Mouse (Mus musculus) heart, embryonic 15.5 days (tissue): ENCODE measurements around the gene Artn. TPM values are rescaled to one million over a fixed set of nuclear protein-coding genes. Genes with fewer than 3 reads are reported as not detected.

Experiments
- ATAC-seq: fragments of 200-750 bp; cut with Nextera tagmentation; replicated peaks from 2 replicates; pipeline ENCODE4 v1.8.0; 2017; ENCODE audit warnings: low read depth, moderate TSS enrichment; ENCODE audit not compliant: insufficient number of reproducible peaks, insufficient read depth, low FRiP score
- H3K27ac ChIP-seq: fragments of 300-500 bp; sonication (generic); 2 replicates; pipeline ENCODE4 v1.5.1; 2015; ENCODE audit warnings: mild to moderate bottlenecking, inconsistent platforms
- H3K27me3 ChIP-seq: fragments of 300-500 bp; sonication (generic); 2 replicates; pipeline ENCODE4 v1.6.1; 2015; ENCODE audit warnings: inconsistent platforms
- H3K36me3 ChIP-seq: fragments of 300-500 bp; sonication (generic); 2 replicates; pipeline ENCODE4 v1.6.1; 2015; ENCODE audit warnings: mild to moderate bottlenecking, inconsistent platforms
- H3K4me1 ChIP-seq: fragments of 300-500 bp; sonication (generic); replicated peaks from 2 replicates; pipeline ENCODE4 v1.6.1; 2015; ENCODE audit warnings: inconsistent platforms
- H3K4me2 ChIP-seq: fragments of 300-500 bp; sonication (generic); 2 replicates; pipeline ENCODE4 v1.6.1; 2015; ENCODE audit warnings: inconsistent platforms, mild to moderate bottlenecking, moderate library complexity
- H3K4me3 ChIP-seq: fragments of 300-500 bp; sonication (generic); 2 replicates; pipeline ENCODE4 v1.5.1; 2015; ENCODE audit warnings: mild to moderate bottlenecking, inconsistent platforms
- H3K9ac ChIP-seq: fragments of 300-500 bp; sonication (generic); 2 replicates; pipeline ENCODE4 v1.6.1; 2015; ENCODE audit warnings: mild to moderate bottlenecking, inconsistent platforms
- H3K9me3 ChIP-seq: fragments of 300-500 bp; sonication (generic); replicated peaks from 2 replicates; pipeline ENCODE4 v1.6.1; 2016; ENCODE audit warnings: inconsistent platforms
- WGBS: fragments of 180-500 bp; shearing (Covaris S2); methylation state at CpG from one replicate; pipeline ENCODE4 v1.1.7; 2015; ENCODE audit warnings: mixed read lengths; 5-methylcytosine and 5-hydroxymethylcytosine counted together
- polyA plus RNA-seq: library from polyadenylated mRNA; unstranded; fragments of >200 nt; fragmentation: Nextera tagmentation; extraction: Ambion mirVana; gene quantifications from 2 replicates; pipeline ENCODE4 v1.2.1, GENCODE M21; 2015

Gene Artn
- polyA plus RNA-seq, 1 experiment from 2014 or later: 1.2 TPM

DNA sequence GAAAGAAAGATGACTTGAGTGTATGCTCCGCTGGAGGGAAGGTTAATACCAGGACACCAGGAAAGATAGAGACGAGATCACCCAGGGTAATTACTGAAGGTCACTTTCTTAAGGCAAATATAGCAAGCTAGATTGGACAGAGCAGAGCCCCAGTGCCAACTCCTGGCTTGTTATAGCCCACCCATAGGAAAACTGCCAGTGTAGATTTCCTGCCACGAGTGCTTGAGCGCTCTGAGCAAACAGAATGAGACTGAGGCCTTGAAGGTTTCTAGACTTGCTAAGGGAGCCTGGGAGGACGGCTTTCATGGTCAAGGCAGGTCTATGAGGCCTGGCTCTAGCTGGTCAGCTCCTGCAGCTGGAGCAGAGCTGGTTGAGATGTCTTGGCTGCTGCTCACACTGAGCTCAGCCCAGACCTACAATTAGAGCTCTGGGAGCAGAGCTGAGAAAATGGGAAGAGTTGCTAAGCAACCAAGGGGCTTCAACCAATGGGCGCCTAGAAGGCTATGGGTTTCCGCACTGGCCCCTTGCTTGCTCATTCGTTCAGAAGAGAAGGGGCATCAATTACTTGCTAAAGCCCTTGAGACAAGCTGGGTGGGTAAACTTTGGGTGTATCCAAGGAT lies 20.6 kb downstream of the Artn start:
- no peak overlapping the region for H3K27ac ChIP-seq
- no peaks in the 10 kb centered on the region for H3K27me3 ChIP-seq
- H3K9ac ChIP-seq: no peak overlapping the region
- WGBS: 75% methylated on average over 8 of the region's 8 CpGs
- no peak overlapping the region for H3K4me2 ChIP-seq
- peaks cover 41% of the 10 kb centered on the region for H3K4me1 ChIP-seq
- no peaks in the 10 kb centered on the region for H3K9me3 ChIP-seq
- H3K36me3 ChIP-seq: peaks cover 13% of the 10 kb centered on the region
- ATAC-seq: no peak
- H3K4me3 ChIP-seq: no peak overlapping the region

DNA sequence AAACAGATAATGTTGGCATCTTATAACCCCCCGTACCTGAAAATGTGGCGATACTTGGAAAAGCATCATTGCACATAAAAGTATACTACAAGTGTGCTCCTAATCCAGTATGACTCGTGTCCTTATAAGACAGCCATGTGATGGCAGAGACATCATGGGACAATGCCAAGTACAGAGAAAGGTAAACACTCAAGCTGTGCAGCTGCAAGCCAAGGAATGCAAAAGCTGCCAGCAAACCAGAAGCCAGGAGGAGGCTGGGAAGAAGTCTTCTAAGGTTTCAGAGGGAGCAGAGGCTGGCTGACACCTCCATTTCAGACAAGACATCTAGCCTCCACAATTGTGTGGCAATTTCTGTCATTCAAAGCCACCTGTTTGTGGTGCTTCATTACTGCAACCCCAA lies 23.4 kb downstream of the Artn start:
- WGBS: 84% methylated on average over 3 of the region's 3 CpGs

DNA sequence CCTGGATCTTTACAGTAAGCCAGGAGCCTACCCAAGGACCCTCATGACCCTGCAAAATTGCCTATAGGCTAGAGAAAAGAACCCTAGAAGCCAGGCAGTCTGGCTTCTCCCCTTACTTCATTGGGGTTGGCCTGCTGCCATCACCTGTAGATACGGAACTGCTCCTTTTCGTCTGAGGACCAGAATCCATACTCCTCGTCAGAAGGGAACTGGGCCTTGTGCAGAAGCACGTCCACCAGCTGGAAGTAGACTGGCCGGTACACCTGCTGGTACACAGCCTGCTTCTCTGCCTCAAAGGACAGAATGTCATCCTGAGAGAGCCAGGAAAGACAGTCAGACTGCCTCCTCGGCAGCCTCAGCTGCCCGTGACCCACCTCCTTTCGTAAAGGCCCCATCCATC lies 24.8 kb downstream of the Artn start:
- ATAC-seq: no peak
- H3K36me3 ChIP-seq: peaks cover 50% of the 10 kb centered on the region
- WGBS: 80% methylated on average over 8 of the region's 8 CpGs
- H3K27ac ChIP-seq: no peak overlapping the region
- H3K9me3 ChIP-seq: no peaks in the 10 kb centered on the region
- H3K27me3 ChIP-seq: no peaks in the 10 kb centered on the region
- no peak overlapping the region for H3K4me2 ChIP-seq
- H3K4me3 ChIP-seq: no peak overlapping the region
- no peak overlapping the region for H3K9ac ChIP-seq
- peaks cover 19% of the 10 kb centered on the region for H3K4me1 ChIP-seq

More for the DNA sequence above, 23.4 kb downstream of the Artn start:
- Histone ChIP-seq H3K27ac (no peak overlapping the region), H3K4me3 (no peak overlapping the region), H3K4me1 (peaks cover 23% of the 10 kb centered on the region), H3K36me3 (peaks cover 35% of the 10 kb centered on the region), H3K4me2 (no peak overlapping the region), H3K9ac (no peak overlapping the region), H3K9me3 (no peaks in the 10 kb centered on the region), H3K27me3 (no peaks in the 10 kb centered on the region)
- no peak for ATAC-seq

DNA sequence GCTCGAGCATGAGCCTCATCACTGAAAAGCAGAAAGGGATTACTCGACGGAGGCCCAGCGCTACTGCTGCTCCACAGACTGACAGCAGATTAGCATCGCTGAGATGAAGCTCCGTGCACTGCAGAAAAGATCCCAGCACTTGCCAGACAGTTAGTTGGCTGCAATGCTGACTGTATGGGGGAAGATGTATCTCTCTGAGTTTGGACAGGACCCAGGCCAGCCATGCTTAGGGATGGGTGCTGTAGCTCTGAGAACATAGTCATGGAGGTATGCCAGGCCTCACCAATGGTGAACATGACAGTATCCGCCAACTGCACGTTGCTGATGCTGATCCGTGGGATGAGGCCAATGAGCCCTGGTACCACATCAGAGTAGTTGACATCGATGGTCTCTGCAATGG lies 25.5 kb downstream of the Artn start:
- 87% methylated on average over 10 of the region's 10 CpGs for WGBS
- Histone ChIP-seq H3K27me3 (no peaks in the 10 kb centered on the region), H3K9ac (no peak overlapping the region), H3K4me1 (peaks cover 13% of the 10 kb centered on the region), H3K36me3 (peaks cover 56% of the 10 kb centered on the region), H3K27ac (no peak overlapping the region), H3K4me2 (no peak overlapping the region), H3K9me3 (no peaks in the 10 kb centered on the region), H3K4me3 (no peak overlapping the region)
- ATAC-seq: no peak

DNA sequence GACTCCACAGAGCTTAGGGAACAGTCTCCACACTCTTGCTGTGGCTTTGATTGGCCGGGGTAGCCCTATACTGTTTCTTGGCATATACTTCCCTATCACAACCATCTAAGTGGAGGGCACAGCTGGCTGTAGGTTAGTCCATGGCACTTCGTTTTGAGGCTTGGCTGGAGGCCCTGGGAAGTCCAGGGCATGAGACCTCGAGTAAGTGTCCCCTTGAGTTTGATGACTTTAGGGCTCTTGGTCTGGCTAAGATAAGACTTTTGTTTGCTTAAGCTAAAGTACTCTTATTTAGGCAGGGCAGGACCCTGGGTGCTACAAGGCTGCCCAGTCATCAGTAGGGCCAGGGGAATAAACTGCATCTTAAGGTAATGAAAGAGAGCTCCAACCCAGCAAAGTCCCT lies 31.5 kb downstream of the Artn start:
- H3K27me3 ChIP-seq: no peaks in the 10 kb centered on the region
- no peak for ATAC-seq
- H3K36me3 ChIP-seq: peaks cover 71% of the 10 kb centered on the region
- H3K9ac ChIP-seq: no peak overlapping the region
- no peaks in the 10 kb centered on the region for H3K4me1 ChIP-seq
- no peaks in the 10 kb centered on the region for H3K9me3 ChIP-seq
- WGBS: 70% methylated on average over 3 of the region's 3 CpGs
- H3K27ac ChIP-seq: no peak overlapping the region
- H3K4me3 ChIP-seq: no peak overlapping the region
- no peak overlapping the region for H3K4me2 ChIP-seq

DNA sequence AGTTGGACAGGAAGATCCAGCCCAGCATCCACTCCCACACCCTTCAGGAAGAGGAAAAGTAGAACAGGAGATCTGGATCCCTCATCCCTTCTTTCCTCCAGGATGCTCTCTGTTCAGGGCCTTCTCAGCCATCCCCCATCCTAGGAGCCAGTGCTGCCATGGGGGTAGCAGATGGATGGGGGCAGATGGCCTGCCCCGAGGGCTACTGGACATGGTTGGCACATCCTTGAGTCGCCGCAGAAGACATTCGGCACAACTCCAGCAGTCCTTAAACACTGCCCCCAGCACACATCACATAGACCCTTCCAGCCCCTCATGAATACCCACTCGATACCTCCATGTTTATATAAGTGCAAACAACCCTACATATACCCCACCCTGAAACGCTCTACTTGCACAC lies 33.5 kb downstream of the Artn start:
- Histone ChIP-seq H3K36me3 (peaks cover 50% of the 10 kb centered on the region), H3K9me3 (no peaks in the 10 kb centered on the region), H3K27me3 (no peaks in the 10 kb centered on the region), H3K4me3 (no peak overlapping the region), H3K27ac (no peak overlapping the region), H3K4me2 (no peak overlapping the region), H3K9ac (no peak overlapping the region), H3K4me1 (peaks cover 8% of the 10 kb centered on the region)
- no peak for ATAC-seq
- 96% methylated on average over 6 of the region's 6 CpGs for WGBS

DNA sequence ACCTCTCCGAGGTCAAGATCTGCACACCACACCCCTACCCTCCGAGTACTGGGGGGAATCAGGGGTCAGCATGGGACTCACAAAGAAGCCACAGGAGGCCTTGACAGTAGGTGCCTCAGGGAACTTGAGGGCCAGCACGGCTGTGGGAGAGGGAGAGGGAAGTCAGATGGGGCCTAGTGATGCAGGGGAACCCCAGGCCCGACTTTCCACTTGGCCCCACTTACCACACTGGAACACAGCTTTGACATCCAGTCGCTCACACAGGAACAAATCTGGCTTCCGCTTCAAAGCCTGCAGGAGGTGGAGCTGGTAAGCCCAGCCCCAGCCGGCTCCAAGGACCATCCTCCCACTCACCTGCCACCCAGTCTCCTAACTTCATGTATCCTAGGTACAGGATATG lies 34.2 kb downstream of the Artn start:
- Histone ChIP-seq H3K4me2 (no peak overlapping the region), H3K36me3 (peaks cover 43% of the 10 kb centered on the region), H3K4me3 (no peak overlapping the region), H3K27me3 (no peaks in the 10 kb centered on the region), H3K4me1 (peaks cover 12% of the 10 kb centered on the region), H3K9me3 (no peaks in the 10 kb centered on the region), H3K27ac (no peak overlapping the region), H3K9ac (no peak overlapping the region)
- 80% methylated on average over 7 of the region's 7 CpGs for WGBS
- ATAC-seq: no peak

DNA sequence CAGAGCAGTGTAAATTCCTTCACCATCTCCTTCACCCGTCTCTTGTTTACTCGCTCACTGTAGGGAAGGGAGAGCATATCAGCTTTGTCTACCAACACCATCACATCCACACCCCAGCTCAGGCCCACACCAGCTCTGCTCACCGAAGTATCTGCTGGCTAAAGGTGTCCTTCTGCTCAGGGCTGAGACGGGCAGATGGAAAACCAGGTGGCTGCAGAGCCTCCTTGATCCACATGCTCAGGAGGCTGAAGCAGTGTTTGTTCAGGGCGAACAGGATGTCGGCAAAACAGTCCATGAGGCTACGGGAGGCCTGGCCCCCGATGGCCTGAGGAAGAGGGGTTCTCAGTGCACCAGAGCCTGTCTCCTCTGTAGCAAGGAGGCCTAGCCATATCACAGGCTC lies 35.0 kb downstream of the Artn start:
- Histone ChIP-seq H3K4me3 (no peak overlapping the region), H3K9ac (no peak overlapping the region), H3K4me1 (peaks cover 12% of the 10 kb centered on the region), H3K9me3 (no peaks in the 10 kb centered on the region), H3K36me3 (peaks cover 41% of the 10 kb centered on the region), H3K4me2 (no peak overlapping the region), H3K27me3 (no peaks in the 10 kb centered on the region), H3K27ac (no peak overlapping the region)
- no peak for ATAC-seq
- WGBS: 85% methylated on average over 8 of the region's 8 CpGs

DNA sequence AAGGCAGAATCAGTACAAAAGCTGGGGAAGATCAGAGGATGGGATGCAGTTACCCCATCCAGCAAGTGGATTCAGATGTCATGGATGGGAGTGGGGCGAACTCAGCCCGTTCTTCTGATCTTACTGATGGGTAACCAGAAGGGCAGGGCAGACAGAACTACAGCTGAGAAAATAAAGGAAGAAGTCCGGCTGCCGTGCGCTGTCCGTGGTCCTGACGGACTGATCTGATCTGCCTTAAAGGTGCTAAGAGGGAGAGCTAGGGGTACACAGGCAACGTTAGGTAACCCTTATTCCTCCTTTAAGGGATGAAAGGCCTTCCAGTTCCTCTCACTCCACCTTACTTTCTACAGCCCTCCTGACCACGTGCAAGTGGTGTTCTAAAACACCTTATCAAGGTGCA lies 36.2 kb downstream of the Artn start:
- 17% methylated on average over 9 of the region's 9 CpGs for WGBS
- Histone ChIP-seq H3K36me3 (peaks cover 29% of the 10 kb centered on the region), H3K4me1 (peaks cover 12% of the 10 kb centered on the region), H3K27me3 (no peaks in the 10 kb centered on the region), H3K9me3 (no peaks in the 10 kb centered on the region), H3K4me2 (no peak overlapping the region), H3K9ac (no peak overlapping the region), H3K4me3 (no peak overlapping the region), H3K27ac (no peak overlapping the region)
- ATAC-seq: no peak

DNA sequence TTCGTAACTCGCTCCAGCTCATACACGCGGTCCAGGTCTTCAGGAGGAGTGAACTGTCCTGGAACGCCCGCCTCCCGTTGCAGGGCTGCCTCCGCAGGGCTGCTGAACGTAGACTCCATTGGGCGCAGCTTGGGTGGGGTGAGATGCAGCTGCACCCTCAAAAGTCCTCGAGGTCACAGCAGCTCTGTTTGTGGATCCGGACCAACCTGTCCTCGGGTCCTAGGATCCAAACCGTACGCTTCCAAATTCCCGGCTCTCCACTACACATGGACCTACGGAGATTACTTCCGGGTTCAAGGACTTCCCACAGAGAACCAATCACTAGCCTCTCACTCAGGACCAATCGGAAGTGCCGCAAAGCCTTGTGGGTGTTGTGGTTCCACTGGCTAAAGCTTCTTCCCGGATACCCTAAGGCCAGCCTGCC lies 37.8 kb downstream of the Artn start, which contains the start of gene Dph2:
Gene Dph2, minus strand, starts transcription at position 295 of the 424 bp plus-strand sequence.
- peak; percentile 72 for ATAC-seq
- Histone ChIP-seq H3K4me1 (peaks cover 16% of the 10 kb centered on the region), H3K4me2 (peak within 1 kb of the TSS; percentile 88), H3K4me3 (peak within 1 kb of the TSS; percentile 87), H3K9ac (peak within 1 kb of the TSS; percentile 54), H3K27ac (no peak within 1 kb of the TSS), H3K9me3 (no peaks in the 10 kb centered on the region), H3K27me3 (no peaks in the 10 kb centered on the region), H3K36me3 (peaks cover 14% of the 10 kb centered on the region)
- under 1% methylated on average over 21 of the region's 21 CpGs for WGBS

DNA sequence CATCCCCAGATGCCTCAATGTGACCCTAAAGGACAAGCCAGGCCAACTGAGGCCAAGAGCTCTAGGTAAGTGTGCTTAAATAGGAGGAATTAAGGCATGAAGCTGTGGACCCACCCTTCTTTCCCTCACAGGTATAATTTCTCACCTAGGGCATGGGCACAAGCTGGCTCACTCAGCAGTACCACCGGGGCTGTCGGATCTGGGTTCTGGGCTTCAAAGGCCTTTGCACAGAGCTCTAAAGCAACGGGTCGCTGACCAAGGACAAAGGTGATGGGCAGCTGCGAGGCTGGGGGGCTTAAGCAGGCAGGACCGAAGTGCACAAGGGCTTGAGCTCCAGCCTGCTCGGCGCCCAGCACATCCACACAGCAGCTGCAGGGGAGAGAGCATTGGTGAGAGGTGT lies 38.8 kb downstream of the Artn start:
- no peak overlapping the region for H3K9ac ChIP-seq
- no peak for ATAC-seq
- H3K9me3 ChIP-seq: no peaks in the 10 kb centered on the region
- peaks cover 26% of the 10 kb centered on the region for H3K4me1 ChIP-seq
- peak overlapping the region; percentile 87 for H3K4me3 ChIP-seq
- H3K4me2 ChIP-seq: peak overlapping the region; percentile 88
- H3K36me3 ChIP-seq: peaks cover 9% of the 10 kb centered on the region
- WGBS: 86% methylated on average over 8 of the region's 8 CpGs
- no peaks in the 10 kb centered on the region for H3K27me3 ChIP-seq
- H3K27ac ChIP-seq: no peak overlapping the region

DNA sequence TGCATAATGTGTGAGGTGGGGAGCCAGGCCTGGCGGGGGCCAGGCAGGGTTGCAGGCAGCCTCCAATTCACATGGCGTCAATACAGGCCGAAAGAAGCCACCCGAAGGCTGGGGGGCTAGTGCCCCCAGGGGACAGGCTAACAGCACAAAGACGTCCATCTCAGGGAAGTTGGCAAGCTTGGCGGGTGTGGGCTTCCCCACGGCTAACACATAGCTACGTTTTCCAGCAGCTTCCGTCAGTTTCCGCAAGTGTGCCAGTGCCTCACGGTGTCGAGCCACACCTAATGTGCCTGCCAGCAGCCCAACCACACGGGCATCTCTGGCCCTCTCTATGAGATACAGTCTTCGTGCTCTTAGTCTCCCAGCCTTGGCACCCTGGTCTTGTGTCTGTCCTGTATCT lies 39.5 kb downstream of the Artn start:
- Histone ChIP-seq H3K27me3 (no peaks in the 10 kb centered on the region), H3K4me1 (peaks cover 27% of the 10 kb centered on the region), H3K4me3 (no peak overlapping the region), H3K36me3 (peaks cover 16% of the 10 kb centered on the region), H3K4me2 (no peak overlapping the region), H3K9ac (no peak overlapping the region), H3K27ac (no peak overlapping the region), H3K9me3 (no peaks in the 10 kb centered on the region)
- WGBS: 90% methylated on average over 14 of the region's 14 CpGs
- no peak for ATAC-seq
